ENCODE assay signal across 39 mouse cellular contexts in genomic region chr2:163087728-163088127, GRCm38 (mm10). TPM values are rescaled to one million over a fixed set of nuclear protein-coding genes. Genes with fewer than 3 reads are reported as not detected.
"Had no signal": no experiment of that assay in that cellular context is flagged by ENCODE, and none has a peak within 500 bp of the region (broad histone marks: within the 10 kb centered on the region; RNA-seq: fewer than 3 reads in every experiment).

Gene Gtsf1l (minus strand): TSS chr2:163087855.

- H3K9ac ChIP-seq: heart, embryonic 13.5 days; heart, embryonic 15.5 days; hindbrain, embryonic 12.5 days; hindbrain, embryonic 14.5 days; intestine, embryonic 15.5 days; limb, embryonic 12.5 days; liver, embryonic 13.5 days; liver, embryonic 15.5 days had no signal

- H3K27ac ChIP-seq: gastrocnemius, adult 2 months; heart, adult 2 months; heart, embryonic 13.5 days; heart, embryonic 15.5 days; hindbrain, embryonic 10.5 days; hindbrain, embryonic 12.5 days; hindbrain, embryonic 14.5 days; intestine, embryonic 15.5 days; layer of hippocampus, adult 2 months; left cerebral cortex, adult 2 months; limb, embryonic 10.5 days; limb, embryonic 12.5 days; liver, embryonic 13.5 days; liver, embryonic 15.5 days had no signal

- ATAC-seq: hindbrain, embryonic 16.5 days; inflammation-experienced regulatory T-cells, adult 6 months; intestine, embryonic 15.5 days; intestine, postnatal 0 days had no signal

- DNase-seq: gastrocnemius, adult 2 months; gastrocnemius, postnatal 10 days; gastrocnemius, postnatal 25 days; heart, adult 11 months; heart, adult 2 months; heart, postnatal 14 days; heart, postnatal 4 days; kidney, adult 18-20 months; kidney, adult 8-10 months; kidney, postnatal 10 days; kidney, postnatal 25 days; kidney, postnatal 4 days; liver; liver, embryonic 13.5 days had no signal

- H3K36me3 ChIP-seq: hindbrain, embryonic 12.5 days; intestine, embryonic 15.5 days had no signal

- H3K9me3 ChIP-seq: heart, embryonic 13.5 days; heart, embryonic 15.5 days; hindbrain, embryonic 10.5 days; hindbrain, embryonic 12.5 days; intestine, embryonic 15.5 days; limb, embryonic 10.5 days; limb, embryonic 12.5 days; liver, embryonic 13.5 days; liver, embryonic 15.5 days had no signal

- H3K4me1 ChIP-seq: heart, embryonic 13.5 days; heart, embryonic 15.5 days; hindbrain, embryonic 10.5 days; hindbrain, embryonic 12.5 days; intestine, embryonic 15.5 days; limb, embryonic 10.5 days; limb, embryonic 12.5 days; liver, embryonic 13.5 days; liver, embryonic 15.5 days had no signal

- H3K4me3 ChIP-seq: gastrocnemius, adult 2 months; heart, adult 2 months; heart, embryonic 13.5 days; heart, embryonic 15.5 days; hindbrain, embryonic 10.5 days; hindbrain, embryonic 12.5 days; intestine, embryonic 15.5 days; layer of hippocampus, adult 2 months; left cerebral cortex, adult 2 months; limb, embryonic 10.5 days; limb, embryonic 12.5 days; liver, embryonic 13.5 days; liver, embryonic 15.5 days had no signal

- H3K27me3 ChIP-seq: heart, embryonic 13.5 days; heart, embryonic 15.5 days; hindbrain, embryonic 12.5 days; intestine, embryonic 15.5 days; limb, embryonic 12.5 days; liver, embryonic 13.5 days; liver, embryonic 15.5 days had no signal

RNA-seq across cellular contexts. Expression of gene Gtsf1l, which starts in this region (rescaled TPM):
- total RNA-seq: gastrocnemius, adult 2 months; gastrocnemius, postnatal 10 days; gastrocnemius, postnatal 25 days; gastrocnemius, postnatal 4 days; heart, adult 2 months; heart, postnatal 14 days; heart, postnatal 4 days; layer of hippocampus, adult 2 months; layer of hippocampus, postnatal 10 days; layer of hippocampus, postnatal 25 days; left cerebral cortex, adult 2 months; left cerebral cortex, postnatal 14 days; left cerebral cortex, postnatal 36 days had no signal
- polyA plus RNA-seq: heart, embryonic 11.5 days; heart, embryonic 13.5 days; heart, embryonic 15.5 days; heart, postnatal 0 days; hindbrain, embryonic 10.5 days; hindbrain, embryonic 12.5 days; hindbrain, embryonic 16.5 days; inflammation-experienced regulatory T-cells, adult 6 months; intestine, embryonic 15.5 days; intestine, postnatal 0 days; kidney, embryonic 14.5 days; kidney, embryonic 16.5 days; limb, embryonic 10.5 days; limb, embryonic 12.5 days; limb, embryonic 14.5 days; liver, embryonic 11.5 days; liver, embryonic 13.5 days; liver, embryonic 15.5 days had no signal
